Mouse (Mus musculus) activated CD4-positive, CD25-positive, alpha-beta regulatory T cell (primary cell): ENCODE measurements around the gene Gm45716. TPM values are rescaled to one million over a fixed set of nuclear protein-coding genes. Genes with fewer than 3 reads are reported as not detected.

Experiments
- polyA plus RNA-seq, 2 experiments: library from polyadenylated mRNA; unstranded; fragments of 100-300 nt; shearing (Covaris generic); gene quantifications; one replicate each; pipeline ENCODE4 v1.2.1; 2017

Gene Gm45716
- 10 to 100 TPM; 13.0 to 18.0 TPM for polyA plus RNA-seq

GRCm38 (mm10) chr11:90187441-90187840 is at the start of gene Gm45716:
Gene Gm45716, plus strand, starts transcription at chr11:90187683.

GRCm38 (mm10) chr11:90249025-90249650 is 61.7 kb downstream of the Gm45716 start, which contains the start of gene Mmd:
Gene Mmd, plus strand, starts transcription at chr11:90249456.

Other genes starting within 250 kb of the Gm45716 start
- gene Pctp, start 184.8 kb upstream of the Gm45716 start, polyA plus RNA-seq: 1 to 10 TPM; 3.6 to 5.6 TPM
- under 1 TPM in 1 of 2 experiments, not detected in 1; 0.30 TPM for gene Tmem100, start 157.3 kb upstream of the Gm45716 start, polyA plus RNA-seq
- 10 to 100 TPM; 27.2 to 49.9 TPM for gene Mmd, start 61.8 kb downstream of the Gm45716 start, polyA plus RNA-seq
- gene Hlf, start 203.2 kb downstream of the Gm45716 start, polyA plus RNA-seq: under 1 TPM; 0.27 to 0.30 TPM